Mouse (Mus musculus) liver, embryonic 12.5 days (tissue): ENCODE measurements around the gene 2210011C24Rik. TPM values are rescaled to one million over a fixed set of nuclear protein-coding genes. Genes with fewer than 3 reads are reported as not detected.

Source experiments
- ATAC-seq: fragments of 200-750 bp; cut with Nextera tagmentation; 2 replicates; pipeline ENCODE4 v1.8.0; 2017; ENCODE audit warnings: moderate number of reproducible peaks, mild to moderate bottlenecking, moderate library complexity
- H3K27ac ChIP-seq: fragments of 300-500 bp; sonication (generic); 2 replicates; pipeline ENCODE4 v1.5.1; 2016; ENCODE audit warnings: mild to moderate bottlenecking
- H3K27me3 ChIP-seq: fragments of 300-500 bp; sonication (generic); replicated peaks from 2 replicates; pipeline ENCODE4 v1.6.1; 2016; ENCODE audit warnings: mild to moderate bottlenecking, moderate library complexity
- H3K36me3 ChIP-seq: fragments of 300-500 bp; sonication (generic); 2 replicates; pipeline ENCODE4 v1.6.1; 2016; ENCODE audit warnings: mild to moderate bottlenecking, moderate library complexity
- H3K4me1 ChIP-seq: fragments of 300-500 bp; sonication (generic); 2 replicates; pipeline ENCODE4 v1.6.1; 2016
- H3K4me2 ChIP-seq: fragments of 300-500 bp; sonication (generic); 2 replicates; pipeline ENCODE4 v1.6.1; 2016; ENCODE audit warnings: mild to moderate bottlenecking, moderate library complexity
- H3K4me3 ChIP-seq: fragments of 300-500 bp; sonication (generic); 2 replicates; pipeline ENCODE4 v1.5.1; 2016; ENCODE audit warnings: mild to moderate bottlenecking, moderate library complexity
- H3K9ac ChIP-seq: fragments of 300-500 bp; sonication (generic); 2 replicates; pipeline ENCODE4 v1.6.1; 2016; ENCODE audit warnings: mild to moderate bottlenecking, moderate library complexity
- H3K9me3 ChIP-seq: fragments of 300-500 bp; sonication (generic); replicated peaks from 2 replicates; pipeline ENCODE4 v1.6.1; 2016; ENCODE audit warnings: mild to moderate bottlenecking, moderate library complexity
- WGBS: fragments of 180-500 bp; shearing (Covaris S2); methylation state at CpG from one replicate; pipeline ENCODE4 v1.1.7; 2016; ENCODE audit not compliant: insufficient replicate concordance; 5-methylcytosine and 5-hydroxymethylcytosine counted together
- microRNA counts: library from miRNA; unstranded; fragments of <30 nt; microRNA quantifications from one replicate; lab custom pipeline; 2017
- microRNA-seq: library from miRNA; unstranded; fragments of <30 nt; microRNA quantifications from one replicate; pipeline ENCODE4, GENCODE M21; 2017
- polyA plus RNA-seq: library from polyadenylated mRNA; unstranded; fragments of >200 nt; fragmentation: Nextera tagmentation; extraction: Ambion mirVana; gene quantifications from 2 replicates; pipeline ENCODE4 v1.2.1, GENCODE M21; 2016

2210011C24Rik gene
- polyA plus RNA-seq, 1 experiment from 2014 or later = not detected

DNA sequence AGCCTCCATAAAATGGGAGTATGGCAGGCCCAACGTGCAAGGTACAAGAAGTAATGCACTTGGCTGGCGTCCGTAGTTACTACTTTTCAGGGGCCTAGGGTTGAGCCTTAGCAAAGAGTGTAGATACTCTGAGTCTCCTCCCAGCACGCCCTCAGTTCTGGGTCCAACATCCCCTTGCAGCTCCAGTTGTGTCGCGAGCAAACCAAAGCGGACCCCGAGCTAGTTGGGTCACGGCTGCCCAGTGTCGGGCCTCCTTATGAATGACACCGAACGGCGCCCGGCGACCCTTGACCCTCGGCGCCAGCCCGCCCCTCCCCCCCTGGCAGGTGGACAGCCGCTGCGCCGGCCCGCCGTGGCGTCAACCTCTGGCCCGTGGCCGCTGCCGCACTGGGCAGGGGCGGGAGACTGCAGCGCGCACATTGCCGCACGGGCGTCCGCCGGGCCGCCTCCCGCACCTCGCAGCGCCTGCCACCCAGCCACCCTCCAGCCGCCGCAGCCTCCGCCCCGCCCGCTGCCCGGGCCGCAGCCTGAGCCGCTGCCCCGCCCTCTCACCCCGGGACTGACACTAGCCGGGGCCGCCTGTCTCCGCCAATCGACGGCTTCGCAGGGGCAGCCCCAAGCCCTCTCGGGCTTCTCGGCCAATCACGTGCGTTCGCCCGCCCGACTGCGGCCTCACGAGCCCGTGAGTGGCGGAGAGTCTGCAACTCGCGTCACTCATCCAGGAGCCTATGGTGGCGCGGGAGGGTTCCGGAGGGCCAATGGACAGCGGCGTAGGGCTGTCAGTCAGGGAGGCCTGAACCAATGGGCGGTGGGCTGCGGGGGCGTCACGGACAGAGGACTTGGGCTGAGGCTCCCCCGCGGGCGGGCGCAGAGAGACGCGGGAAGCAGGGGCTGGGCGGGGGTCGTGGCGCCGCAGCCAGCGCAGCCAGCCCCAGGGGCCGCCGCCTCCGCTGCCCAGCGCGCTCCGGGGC, 39.5 kb downstream of the 2210011C24Rik start, which contains the start of gene Prkaca:
Gene Prkaca (plus strand): TSS at position 844 of the 971 bp plus-strand sequence.
- Histone ChIP-seq H3K27me3 (no peaks in the 10 kb centered on the region), H3K36me3 (peaks cover 42% of the 10 kb centered on the region), H3K9ac (peak within 1 kb of the TSS; percentile 89), H3K4me3 (peak within 1 kb of the TSS; percentile 90), H3K4me1 (peaks cover 52% of the 10 kb centered on the region), H3K27ac (peak within 1 kb of the TSS; percentile 81), H3K9me3 (no peaks in the 10 kb centered on the region), H3K4me2 (peak within 1 kb of the TSS; percentile 100)
- peak; percentile 99 for ATAC-seq
- 1% methylated on average over 74 of the region's 94 CpGs for WGBS

DNA sequence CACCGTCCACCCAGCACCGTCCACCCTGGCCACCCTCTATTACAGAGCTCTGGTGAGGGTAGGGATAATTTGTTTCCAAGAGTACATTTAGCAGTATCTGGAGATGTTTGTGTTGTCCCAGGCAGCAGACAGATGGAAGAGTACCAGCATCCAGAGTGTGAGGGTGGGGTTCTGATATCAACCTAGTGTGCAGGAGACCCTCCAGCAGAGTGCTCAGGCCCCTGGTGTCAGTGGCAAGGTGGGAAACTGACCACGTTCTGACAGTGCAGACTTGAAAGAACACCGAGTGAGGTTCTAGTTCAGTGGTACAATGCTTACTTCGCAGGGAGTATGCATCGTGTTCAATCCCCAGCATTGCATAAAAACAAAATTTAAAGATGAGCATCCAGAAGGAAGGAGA, 40.3 kb downstream of the 2210011C24Rik start:
- Histone ChIP-seq H3K27me3 (no peaks in the 10 kb centered on the region), H3K27ac (peak overlapping the region; percentile 81), H3K36me3 (peaks cover 49% of the 10 kb centered on the region), H3K9me3 (no peaks in the 10 kb centered on the region), H3K4me3 (peak overlapping the region; percentile 90), H3K4me1 (peaks cover 45% of the 10 kb centered on the region), H3K9ac (peak overlapping the region; percentile 86), H3K4me2 (peak overlapping the region; percentile 100)
- no peak for ATAC-seq
- 78% methylated on average over 6 of the region's 6 CpGs for WGBS

DNA sequence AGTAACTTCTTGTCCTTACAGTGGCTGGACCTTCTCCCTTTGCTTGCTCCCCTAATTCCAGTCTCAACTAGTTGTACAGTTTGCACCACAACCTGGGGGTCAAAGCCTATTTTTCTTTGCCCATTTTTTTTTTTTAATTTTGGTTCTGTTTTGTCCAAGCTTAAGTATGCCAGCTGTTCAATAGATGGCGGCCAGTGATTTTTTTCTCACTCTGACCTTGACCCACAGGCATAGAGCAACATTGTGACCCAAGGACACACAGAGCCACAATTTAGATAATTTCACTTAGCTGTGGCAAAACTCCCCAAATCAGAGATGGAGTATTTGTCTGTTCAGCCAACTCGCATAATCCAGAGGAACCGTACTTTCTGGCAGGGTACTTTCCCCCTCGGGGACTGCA, 40.9 kb downstream of the 2210011C24Rik start:
- Histone ChIP-seq H3K9me3 (no peaks in the 10 kb centered on the region), H3K36me3 (peaks cover 55% of the 10 kb centered on the region), H3K4me1 (peaks cover 41% of the 10 kb centered on the region), H3K9ac (peak overlapping the region; percentile 86; the same call in 1 of the 2 replicates), H3K27ac (peak overlapping the region; percentile 81; the same call in 1 of the 2 replicates), H3K4me2 (peak overlapping the region; percentile 100; the same call in 1 of the 2 replicates), H3K4me3 (no peak overlapping the region; the same call in 1 of the 2 replicates), H3K27me3 (no peaks in the 10 kb centered on the region)
- 83% methylated on average over 4 of the region's 4 CpGs for WGBS
- no peak for ATAC-seq

DNA sequence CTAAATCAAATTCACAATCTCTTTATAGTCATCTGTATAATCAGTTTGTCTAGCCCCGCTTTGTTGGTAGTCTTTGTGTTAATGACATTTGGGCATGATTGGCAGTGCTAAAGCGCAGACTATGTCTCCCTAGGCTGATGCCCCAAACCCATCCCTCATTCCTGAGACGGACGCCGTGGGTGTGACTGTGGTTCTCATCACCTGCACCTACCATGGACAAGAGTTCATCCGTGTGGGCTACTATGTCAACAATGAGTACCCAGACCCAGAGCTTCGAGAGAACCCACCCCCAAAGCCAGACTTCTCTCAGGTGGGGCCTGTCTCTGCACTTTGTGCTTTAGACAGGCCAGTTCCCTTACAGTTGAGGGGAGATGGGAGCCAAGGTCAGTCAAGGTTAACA, 44.3 kb downstream of the 2210011C24Rik start:
- Histone ChIP-seq H3K9me3 (no peaks in the 10 kb centered on the region), H3K27ac (no peak overlapping the region), H3K4me3 (no peak overlapping the region), H3K4me2 (no peak overlapping the region), H3K27me3 (no peaks in the 10 kb centered on the region), H3K4me1 (peaks cover 19% of the 10 kb centered on the region), H3K36me3 (peaks cover 85% of the 10 kb centered on the region), H3K9ac (no peak overlapping the region)
- ATAC-seq = no peak
- 90% methylated on average over 7 of the region's 7 CpGs for WGBS

DNA sequence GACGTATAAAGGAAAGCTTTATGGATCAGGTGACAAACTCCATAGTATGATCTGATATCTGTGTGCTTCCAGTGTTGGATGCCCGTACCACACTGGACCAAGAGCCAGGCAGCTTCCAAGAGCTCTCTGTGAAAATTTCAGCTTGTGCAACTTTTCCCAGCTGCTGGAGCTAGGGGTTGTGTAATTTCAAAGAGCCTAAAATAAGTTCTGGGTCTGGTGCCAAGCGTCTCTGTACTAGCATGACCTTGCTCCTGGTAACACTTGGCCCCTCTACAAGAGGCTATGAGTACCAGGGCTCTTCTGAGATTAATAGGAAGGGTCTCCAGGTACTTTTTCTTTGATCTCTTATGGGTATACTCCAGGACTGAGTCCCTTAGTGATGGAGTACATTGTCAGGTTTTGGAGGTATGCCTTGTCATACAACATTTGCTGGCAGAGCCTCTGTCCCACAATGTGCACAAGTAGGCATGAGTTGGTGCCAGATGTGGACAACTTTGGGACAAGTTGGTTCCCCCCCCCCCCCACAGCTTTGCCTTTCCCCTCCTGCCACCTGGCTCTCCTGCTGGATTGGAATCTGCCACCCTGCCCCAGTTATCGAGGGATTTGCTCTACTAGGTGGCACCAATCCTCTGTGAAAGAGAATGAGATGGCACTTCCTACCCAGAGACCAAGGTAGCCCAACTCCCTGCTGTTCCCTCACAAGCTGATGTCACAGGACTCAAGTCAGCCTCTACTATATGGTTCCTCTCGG, 47.8 kb downstream of the 2210011C24Rik start:
- Histone ChIP-seq H3K4me2 (no peak overlapping the region), H3K9me3 (no peaks in the 10 kb centered on the region), H3K36me3 (peaks cover 79% of the 10 kb centered on the region), H3K27me3 (no peaks in the 10 kb centered on the region), H3K4me1 (no peaks in the 10 kb centered on the region), H3K4me3 (no peak overlapping the region), H3K9ac (no peak overlapping the region), H3K27ac (no peak overlapping the region)
- 83% methylated on average over 5 of the region's 5 CpGs for WGBS
- ATAC-seq = no peak

MicroRNAs encoded within 50 kb of the gene (microRNA counts, 519-probe panel; counts per million panel counts)
- 582 counts per million, percentile 70 among the panel's probes with 10 or more counts for microRNA mmu-miR-1199 (lab: Ali Mortazavi, UCI)

Small RNA genes within 50 kb of the gene (microRNA-seq; reads per million reads assigned to microRNA genes)
- gene Mir1199 (not detected), gene Mir8111 (2.5 reads per million)

Other genes with a start within 250 kb of the 2210011C24Rik start
- 4.9 and 5.3 TPM in 2 replicates for gene Adgrl1, start 112.1 kb downstream of the 2210011C24Rik start, polyA plus RNA-seq
- gene Gm10644, start 57.0 kb downstream of the 2210011C24Rik start, polyA plus RNA-seq = 0.15 and 0.16 TPM in 2 replicates
- 113 and 116 TPM in 2 replicates for gene Asf1b, start 56.7 kb downstream of the 2210011C24Rik start, polyA plus RNA-seq
- gene Prkaca, start 39.2 kb downstream of the 2210011C24Rik start, polyA plus RNA-seq = 81.1 and 82.0 TPM in 2 replicates
- 8.5 and 8.7 TPM in 2 replicates for gene Samd1, start 14.5 kb downstream of the 2210011C24Rik start, polyA plus RNA-seq
- 0.41 and 0.63 TPM in 2 replicates for gene 1700067K01Rik, start 10.7 kb downstream of the 2210011C24Rik start, polyA plus RNA-seq
- gene Palm3, start 9.3 kb upstream of the 2210011C24Rik start, polyA plus RNA-seq = 0.36 and 0.66 TPM in 2 replicates
- gene Il27ra, start 30.4 kb upstream of the 2210011C24Rik start, polyA plus RNA-seq = 1.5 and 1.6 TPM in 2 replicates
- gene Rln3, start 32.8 kb upstream of the 2210011C24Rik start, polyA plus RNA-seq = not detected in 2 replicates
- gene Gm10643, start 53.0 kb upstream of the 2210011C24Rik start, polyA plus RNA-seq = 0.27 and 0.30 TPM in 2 replicates
- 4.1 and 4.2 TPM in 2 replicates for gene Rfx1, start 54.7 kb upstream of the 2210011C24Rik start, polyA plus RNA-seq
- 5.9 and 6.4 TPM in 2 replicates for gene Dcaf15, start 92.6 kb upstream of the 2210011C24Rik start, polyA plus RNA-seq
- gene Podnl1, start 113.8 kb upstream of the 2210011C24Rik start, polyA plus RNA-seq = 0.08 and 0.13 TPM in 2 replicates
- gene Cc2d1a, start 135.8 kb upstream of the 2210011C24Rik start, polyA plus RNA-seq = 8.2 and 9.6 TPM in 2 replicates
- 0.28 and 0.58 TPM in 2 replicates for gene 4930432K21Rik, start 135.9 kb upstream of the 2210011C24Rik start, polyA plus RNA-seq
- gene Nanos3, start 173.0 kb upstream of the 2210011C24Rik start, polyA plus RNA-seq = 0.61 and 1.3 TPM in 2 replicates
- gene Zswim4, start 224.9 kb upstream of the 2210011C24Rik start, polyA plus RNA-seq = 3.6 and 5.0 TPM in 2 replicates
- 249 and 259 TPM in 2 replicates for gene D8Ertd738e, start 237.5 kb upstream of the 2210011C24Rik start, polyA plus RNA-seq
- 55.4 and 63.1 TPM in 2 replicates for gene Mri1, start 245.2 kb upstream of the 2210011C24Rik start, polyA plus RNA-seq